8 mouse cellular contexts compared by ENCODE assay signal in the genomic region with DNA sequence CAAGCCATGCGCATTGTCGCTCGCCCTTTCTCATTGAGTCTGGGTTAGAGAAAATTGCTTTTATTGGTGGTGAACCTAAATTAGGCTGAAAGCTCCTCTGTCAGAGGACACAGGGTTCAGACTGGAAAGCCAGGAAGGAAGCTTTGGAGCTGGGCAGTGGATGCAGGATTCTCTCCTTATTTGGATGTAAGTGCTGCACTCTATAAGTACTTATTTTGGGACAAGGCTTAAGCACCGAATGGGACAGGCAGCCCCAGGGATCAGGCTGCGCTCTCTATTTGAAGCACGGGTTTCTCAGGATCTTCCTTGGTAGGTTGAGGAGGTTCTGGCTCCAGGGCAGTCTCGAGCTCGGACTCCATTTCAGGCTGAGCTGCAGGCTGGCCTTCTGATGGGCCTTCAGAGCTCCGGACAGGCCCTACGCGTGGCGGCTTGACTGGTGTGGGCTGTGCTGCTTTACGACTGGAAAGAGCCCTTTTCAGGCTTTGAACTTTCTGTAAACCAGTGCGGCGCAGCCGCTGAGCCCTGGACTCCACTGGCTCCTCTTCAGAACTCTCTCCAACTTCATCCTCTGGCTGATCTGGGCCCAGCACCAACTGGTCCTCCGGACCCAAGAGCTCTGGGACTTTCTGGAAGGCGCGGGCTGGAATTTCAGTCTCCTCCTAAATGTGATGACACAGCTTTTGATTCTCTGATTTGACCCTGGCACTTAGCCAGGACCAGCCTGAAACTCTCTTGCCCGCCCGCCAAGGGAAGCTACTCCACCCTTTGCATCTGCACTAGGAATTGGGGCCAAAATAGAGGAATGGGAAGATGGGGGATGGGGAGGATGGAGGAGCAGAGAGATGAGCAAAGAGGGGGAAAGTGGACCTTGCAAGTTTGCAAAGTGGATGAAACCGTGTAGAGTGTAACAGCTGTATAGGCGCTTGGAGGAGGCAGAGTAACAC. TPM values are rescaled to one million over a fixed set of nuclear protein-coding genes. Genes with fewer than 3 reads are reported as not detected.
DNase-seq lines count a peak whose midpoint lies in the region; ATAC-seq and TF ChIP-seq lines count a peak whose summit lies in the region.

No protein-coding gene starts in this region.

- H3K4me2 ChIP-seq in forebrain, postnatal 0 days (ENCODE audit: low read depth) = peak overlapping the region; percentile 83
- peak overlapping the region; percentile 76 for H3K4me2 ChIP-seq in hindbrain, embryonic 11.5 days (replicated peaks; ENCODE audit: low read depth, low read length)
- H3K4me2 ChIP-seq in limb, embryonic 13.5 days (replicated peaks) = peak overlapping the region; percentile 86

- no peaks in the 10 kb centered on the region for H3K27me3 ChIP-seq in forebrain, postnatal 0 days (ENCODE audit: insufficient read depth, low read length)
- no peaks in the 10 kb centered on the region; the same call in 1 of the 2 replicates for H3K27me3 ChIP-seq in hindbrain, embryonic 11.5 days (ENCODE audit: control insufficient read depth, insufficient read depth, low read length)
- peaks cover 18% of the 10 kb centered on the region for H3K27me3 ChIP-seq in limb, embryonic 13.5 days

- 55% methylated on average over 23 of the region's 23 CpGs for whole genome bisulfite sequencing in forebrain, postnatal 0 days
- WGBS in hindbrain, embryonic 11.5 days = 71% methylated on average over 23 of the region's 23 CpGs
- 60% methylated on average over 23 of the region's 23 CpGs for WGBS in limb, embryonic 13.5 days

- H3K9me3 ChIP-seq in forebrain, postnatal 0 days (ENCODE audit: low read length) = no peaks in the 10 kb centered on the region
- no peaks in the 10 kb centered on the region for H3K9me3 ChIP-seq in hindbrain, embryonic 11.5 days (ENCODE audit: control insufficient read depth, low read length)
- H3K9me3 ChIP-seq in limb, embryonic 13.5 days = no peaks in the 10 kb centered on the region

- TF ChIP-seq CTCF in forebrain, postnatal 0 days (IDR thresholded peaks at IDR 0.05; ENCODE audit: low read depth) = no peak

- peak overlapping the region; percentile 44 for H3K4me3 ChIP-seq in forebrain, postnatal 0 days (ENCODE audit: low read depth, low read length)
- H3K4me3 ChIP-seq in hindbrain, embryonic 11.5 days (ENCODE audit: low read depth, low read length) = peak overlapping the region; percentile 39; the same call in 1 of the 2 replicates
- peak overlapping the region; percentile 53 for H3K4me3 ChIP-seq in limb, embryonic 13.5 days

- peak; percentile 82 for DNase-seq in Muller cell, postnatal 12 days (ENCODE audit: inconsistent ontology term)
- DNase-seq in brain, adult 2 months (ENCODE audit: low read depth, low spot score) = peak; percentile 44
- DNase-seq in forebrain, postnatal 0 days = peak; percentile 30
- DNase-seq in hindbrain, embryonic 11.5 days (ENCODE audit: low spot score) = peak; percentile 9
- peak; percentile 27 for DNase-seq in neural tube, embryonic 10.5 days (ENCODE audit: extremely low spot score, low spot score)

- no peak; the same call in 1 of the 2 replicates for ATAC-seq in forebrain, postnatal 0 days
- no peak for ATAC-seq in hindbrain, embryonic 11.5 days (ENCODE audit: low FRiP score)
- no peak for ATAC-seq in limb, embryonic 13.5 days (ENCODE audit: low FRiP score, low read depth)
- no peak for ATAC-seq in frontal cortex, adult (ENCODE audit: low TSS enrichment)
- ATAC-seq in erythroblast, adult 5-6 weeks (replicated peaks; ENCODE audit: low FRiP score, poor library complexity, severe bottlenecking) = no peak

- peaks cover 7% of the 10 kb centered on the region; the same call in 1 of the 2 replicates for H3K4me1 ChIP-seq in forebrain, postnatal 0 days (ENCODE audit: insufficient read depth)
- H3K4me1 ChIP-seq in hindbrain, embryonic 11.5 days (replicated peaks; ENCODE audit: control insufficient read depth, insufficient read depth, low read length) = 0 out of 2 replicates have a peak, but pooled peaks cover 8% of the 10 kb centered on the region
- peaks cover 25% of the 10 kb centered on the region for H3K4me1 ChIP-seq in limb, embryonic 13.5 days

- H3K9ac ChIP-seq in forebrain, postnatal 0 days = peak overlapping the region; percentile 50; the same call in 1 of the 2 replicates
- no peak overlapping the region for H3K9ac ChIP-seq in hindbrain, embryonic 11.5 days (ENCODE audit: low read depth, low read length)
- peak overlapping the region; percentile 78 for H3K9ac ChIP-seq in limb, embryonic 13.5 days

- H3K36me3 ChIP-seq in forebrain, postnatal 0 days (ENCODE audit: insufficient read depth) = no peaks in the 10 kb centered on the region
- no peaks in the 10 kb centered on the region for H3K36me3 ChIP-seq in hindbrain, embryonic 11.5 days (ENCODE audit: control insufficient read depth, insufficient read depth, low read length)
- H3K36me3 ChIP-seq in limb, embryonic 13.5 days = no peaks in the 10 kb centered on the region

- H3K27ac ChIP-seq in forebrain, postnatal 0 days (ENCODE audit: low read depth, low read length) = peak overlapping the region; percentile 42
- 0 out of 2 replicates have a peak overlapping the region, but pooled peaks have one; percentile 36 for H3K27ac ChIP-seq in hindbrain, embryonic 11.5 days (ENCODE audit: low read depth, low read length)
- peak overlapping the region; percentile 15; the same call in 1 of the 2 replicates for H3K27ac ChIP-seq in limb, embryonic 13.5 days

RNA-seq across cellular contexts. Expression of a gene that starts 1.3 kb away (rescaled TPM):
- total RNA-seq in forebrain, postnatal 0 days (2014; rRNA removed) = 28.6 and 30.9 TPM in 2 replicates
- 31.7 and 33.5 TPM in 2 replicates for polyA plus RNA-seq in forebrain, postnatal 0 days (2015; fragmentation: Nextera tagmentation; extraction: Ambion mirVana)
- polyA plus RNA-seq in hindbrain, embryonic 11.5 days (2014; fragmentation: Nextera tagmentation; extraction: Ambion mirVana) = 29.6 and 34.3 TPM in 2 replicates
- 51.2 and 52.2 TPM in 2 replicates for polyA plus RNA-seq in limb, embryonic 13.5 days (2015; fragmentation: Nextera tagmentation; extraction: Ambion mirVana)
- total RNA-seq in erythroblast, adult 5-6 weeks (2015; ENCODE audit: low replicate concordance) = not detected in 2 replicates
- total RNA-seq in erythroblast, adult 5-6 weeks (2017; ENCODE audit: low replicate concordance) = not detected in 2 replicates

RNA-seq across cellular contexts. Expression of a gene that starts 55.3 kb away (rescaled TPM):
- 3.5 and 6.2 TPM in 2 replicates for total RNA-seq in forebrain, postnatal 0 days (2014; rRNA removed)
- polyA plus RNA-seq in forebrain, postnatal 0 days (2015; fragmentation: Nextera tagmentation; extraction: Ambion mirVana) = 3.2 and 5.1 TPM in 2 replicates
- 0.13 and 0.17 TPM in 2 replicates for polyA plus RNA-seq in hindbrain, embryonic 11.5 days (2014; fragmentation: Nextera tagmentation; extraction: Ambion mirVana)
- polyA plus RNA-seq in limb, embryonic 13.5 days (2015; fragmentation: Nextera tagmentation; extraction: Ambion mirVana) = 0.09 TPM in 1 of 2 replicates, not detected in the other
- total RNA-seq in erythroblast, adult 5-6 weeks (2015; ENCODE audit: low replicate concordance) = not detected in 2 replicates
- not detected in 2 replicates for total RNA-seq in erythroblast, adult 5-6 weeks (2017; ENCODE audit: low replicate concordance)

Comparison
In these comparisons a context has a peak if more than half of its experiments do, and no peak if none do; other contexts are left out.
1. DNase-seq: peak in every context shown above with its lines; median percentile 82 in Muller cell, postnatal 12 days; 44 in brain, adult 2 months; 30 in forebrain, postnatal 0 days; 27 in neural tube, embryonic 10.5 days; 9 in hindbrain, embryonic 11.5 days.